Mouse (Mus musculus): ENCODE measurements around the gene Dtx1.

Gene Dtx1

GRCm38 (mm10) chr5:120703660-120704059 is 8.1 kb downstream of the Dtx1 start:
- DNase-seq (ENCODE audit: low spot score in 2 of 2): no peak

GRCm38 (mm10) chr5:120702969-120703368 is 8.8 kb downstream of the Dtx1 start:
- no peak for DNase-seq (ENCODE audit: low spot score in 2 of 2)

- DNase-seq (ENCODE audit: low spot score in 2 of 2): no peak
These were observed 9.3 kb downstream of the Dtx1 start for GRCm38 (mm10) chr5:120702421-120702820.

GRCm38 (mm10) chr5:120700996-120701790 is 10.5 kb downstream of the Dtx1 start:
- no peak for DNase-seq (ENCODE audit: low spot score in 2 of 2)

GRCm38 (mm10) chr5:120698801-120699391 is 12.8 kb downstream of the Dtx1 start:
- DNase-seq (ENCODE audit: low spot score in 2 of 2): no peak

- DNase-seq (ENCODE audit: low spot score in 2 of 2): no peak
These were observed 13.5 kb downstream of the Dtx1 start for GRCm38 (mm10) chr5:120698181-120698580.

- no peak for DNase-seq (ENCODE audit: low spot score in 2 of 2)
These were observed 14.9 kb downstream of the Dtx1 start for GRCm38 (mm10) chr5:120696865-120697264.

- DNase-seq (ENCODE audit: low spot score in 2 of 2): no peak
These were observed 15.5 kb downstream of the Dtx1 start for GRCm38 (mm10) chr5:120696057-120696743.

- DNase-seq (ENCODE audit: low spot score in 2 of 2): no peak
These were observed 17.0 kb downstream of the Dtx1 start for GRCm38 (mm10) chr5:120694695-120695074.

- peak in 1 of 2 experiments; percentile 50 for DNase-seq (ENCODE audit: low spot score in 2 of 2)
These were observed 17.6 kb downstream of the Dtx1 start for GRCm38 (mm10) chr5:120693931-120694694.

GRCm38 (mm10) chr5:120692034-120692433 is 19.7 kb downstream of the Dtx1 start:
- DNase-seq (ENCODE audit: low spot score in 2 of 2): no peak

- peak in 1 of 2 experiments; percentile 27 for DNase-seq (ENCODE audit: low spot score in 2 of 2)
These were observed 21.3 kb downstream of the Dtx1 start for GRCm38 (mm10) chr5:120690417-120690816.

GRCm38 (mm10) chr5:120688434-120688833 is 23.3 kb downstream of the Dtx1 start:
- peak in 1 of 2 experiments; percentile 42 for DNase-seq (ENCODE audit: low spot score in 2 of 2)

GRCm38 (mm10) chr5:120687897-120688296 is 23.8 kb downstream of the Dtx1 start:
- DNase-seq (ENCODE audit: low spot score in 2 of 2): no peak

- no peak for DNase-seq (ENCODE audit: low spot score in 2 of 2)
These were observed 24.3 kb downstream of the Dtx1 start for GRCm38 (mm10) chr5:120687484-120687851.

GRCm38 (mm10) chr5:120686749-120687483 is 24.8 kb downstream of the Dtx1 start:
- DNase-seq (ENCODE audit: low spot score in 2 of 2): no peak

- DNase-seq (ENCODE audit: low spot score in 2 of 2): peak in 1 of 2 experiments; percentile 38
These were observed 26.0 kb downstream of the Dtx1 start for GRCm38 (mm10) chr5:120685678-120686077.

- DNase-seq (ENCODE audit: low spot score in 2 of 2): no peak
These were observed 28.6 kb downstream of the Dtx1 start for GRCm38 (mm10) chr5:120682982-120683771.

GRCm38 (mm10) chr5:120680918-120681317 is 30.8 kb downstream of the Dtx1 start:
- DNase-seq (ENCODE audit: low spot score in 2 of 2): no peak

Measured in spleen, postnatal 4 days (tissue).